Mouse (Mus musculus): ENCODE data around the gene B3gnt7.

DNA sequence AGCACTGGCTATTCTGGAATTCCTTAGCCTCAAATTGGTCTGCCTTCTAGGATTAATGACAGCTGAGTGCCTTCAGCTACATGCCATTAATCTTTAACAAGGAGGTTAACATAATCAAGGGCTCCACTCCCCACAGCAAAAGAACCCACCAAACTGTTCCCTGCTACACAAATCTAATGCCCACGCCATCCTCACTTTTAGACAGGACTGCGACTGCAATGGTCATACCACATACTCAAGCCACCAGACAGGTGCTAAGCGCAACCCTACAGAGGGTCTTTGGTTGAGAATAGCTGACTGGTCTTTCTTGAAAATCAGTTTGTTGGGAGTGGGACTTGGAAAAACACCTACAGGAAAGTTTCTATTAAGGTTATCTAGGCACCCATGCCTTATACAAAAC lies 46.6 kb downstream of the B3gnt7 start:
- no peak for TF ChIP-seq CTCF (IDR thresholded peaks at IDR 0.05)
- TF ChIP-seq EP300 (IDR thresholded peaks at IDR 0.05) = no peak
